ENCODE assay signal across 15 mouse cellular contexts in the genomic region with DNA sequence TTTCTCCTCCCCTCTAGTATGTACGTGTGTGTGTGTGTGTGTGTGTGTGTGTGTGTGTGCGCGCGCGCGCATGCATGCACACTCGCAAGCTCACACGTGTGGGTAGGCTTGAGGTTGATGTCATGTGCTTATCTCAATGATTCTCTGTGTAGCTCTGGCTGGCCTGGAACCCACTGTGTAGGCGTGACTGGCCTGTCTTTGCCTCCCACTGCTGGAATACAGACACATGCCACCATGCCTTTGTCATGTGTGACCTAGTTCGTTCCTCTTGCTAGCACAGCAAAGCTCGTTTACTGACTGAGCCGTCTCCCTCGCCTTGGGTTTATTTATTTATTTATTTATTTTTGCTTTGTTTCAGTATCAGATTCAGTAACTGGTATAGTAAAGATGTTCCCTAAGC.
A peak's percentile ranks its signal among the peaks of the same experiment; 100 is the strongest.
DNase-seq lines count a peak whose midpoint lies in the region; ATAC-seq and TF ChIP-seq lines count a peak whose summit lies in the region.
"Had no signal": no experiment of that assay in that cellular context is flagged by ENCODE, and none has a peak within 500 bp of the region (broad histone marks: within the 10 kb centered on the region; RNA-seq: fewer than 3 reads in every experiment).

No protein-coding gene starts in this region.

- no peak overlapping the region for H3K4me2 ChIP-seq in embryonic facial prominence, embryonic 14.5 days (ENCODE audit: low read depth, low read length)
- no peak overlapping the region for H3K4me2 ChIP-seq in hindbrain, embryonic 11.5 days (replicated peaks; ENCODE audit: low read depth, low read length)
- no peak overlapping the region for H3K4me2 ChIP-seq in limb, embryonic 13.5 days (replicated peaks)
- no peak overlapping the region for H3K4me2 ChIP-seq in neural tube, embryonic 13.5 days

- no peaks in the 10 kb centered on the region for H3K27me3 ChIP-seq in embryonic facial prominence, embryonic 14.5 days (replicated peaks; ENCODE audit: control insufficient read depth, insufficient read depth, low read length)
- no peaks in the 10 kb centered on the region for H3K27me3 ChIP-seq in embryonic facial prominence, embryonic 10.5 days (replicated peaks; ENCODE audit: low read depth, poor library complexity, severe bottlenecking)
- no peaks in the 10 kb centered on the region for H3K27me3 ChIP-seq in hindbrain, embryonic 11.5 days (ENCODE audit: control insufficient read depth, insufficient read depth, low read length)
- no peaks in the 10 kb centered on the region for H3K27me3 ChIP-seq in limb, embryonic 13.5 days
- no peaks in the 10 kb centered on the region for H3K27me3 ChIP-seq in neural tube, embryonic 13.5 days

- H3K9ac ChIP-seq in embryonic facial prominence, embryonic 14.5 days (ENCODE audit: low read depth, low read length) = no peak overlapping the region
- H3K9ac ChIP-seq in hindbrain, embryonic 11.5 days (ENCODE audit: low read depth, low read length) = no peak overlapping the region
- H3K9ac ChIP-seq in limb, embryonic 13.5 days = no peak overlapping the region
- H3K9ac ChIP-seq in neural tube, embryonic 13.5 days = peak overlapping the region; percentile 54
- H3K9ac ChIP-seq: heart, embryonic 13.5 days had no signal

- no peak overlapping the region for H3K27ac ChIP-seq in embryonic facial prominence, embryonic 14.5 days (replicated peaks; ENCODE audit: low read depth, low read length)
- no peak overlapping the region for H3K27ac ChIP-seq in embryonic facial prominence, embryonic 10.5 days (replicated peaks)
- H3K27ac ChIP-seq in hindbrain, embryonic 11.5 days (ENCODE audit: low read depth, low read length) = peak overlapping the region; percentile 34
- no peak overlapping the region; the same call in 1 of the 2 replicates for H3K27ac ChIP-seq in limb, embryonic 13.5 days
- peak overlapping the region; percentile 91 for H3K27ac ChIP-seq in neural tube, embryonic 13.5 days (replicated peaks)
- no peak overlapping the region for H3K27ac ChIP-seq in left cerebral cortex, adult 2 months
- H3K27ac ChIP-seq: heart, embryonic 13.5 days had no signal

- no peak overlapping the region for H3K4me3 ChIP-seq in embryonic facial prominence, embryonic 14.5 days (ENCODE audit: low read depth, low read length)
- no peak overlapping the region for H3K4me3 ChIP-seq in embryonic facial prominence, embryonic 10.5 days
- H3K4me3 ChIP-seq in hindbrain, embryonic 11.5 days (ENCODE audit: low read depth, low read length) = no peak overlapping the region
- no peak overlapping the region for H3K4me3 ChIP-seq in limb, embryonic 13.5 days
- H3K4me3 ChIP-seq in neural tube, embryonic 13.5 days = no peak overlapping the region
- H3K4me3 ChIP-seq in left cerebral cortex, adult 2 months = no peak overlapping the region
- H3K4me3 ChIP-seq: heart, embryonic 13.5 days had no signal

- no peak for DNase-seq in embryonic facial prominence, embryonic 14.5 days (ENCODE audit: low spot score)
- no peak for DNase-seq in embryonic facial prominence, embryonic 10.5 days (ENCODE audit: low spot score)
- no peak for DNase-seq in hindbrain, embryonic 11.5 days (ENCODE audit: low spot score)
- no peak for DNase-seq in left cerebral cortex, adult 2 months (ENCODE audit: extremely low spot score in 1 of 2, low spot score in 2 of 2)
- DNase-seq in gastrocnemius, adult 8-10 months (ENCODE audit: low spot score in 2 of 2) = no peak
- no peak for DNase-seq in heart, postnatal 4 days
- DNase-seq: cerebellum, adult 9-11 months; gastrocnemius, postnatal 14 days; kidney, postnatal 14 days; layer of hippocampus, postnatal 36 days; lung, adult 18-20 months; lung, postnatal 4 days had no signal

- 84% methylated on average over 13 of the region's 13 CpGs for WGBS in embryonic facial prominence, embryonic 14.5 days
- WGBS in embryonic facial prominence, embryonic 10.5 days = 87% methylated on average over 13 of the region's 13 CpGs
- 85% methylated on average over 13 of the region's 13 CpGs for WGBS in hindbrain, embryonic 11.5 days
- WGBS in limb, embryonic 13.5 days = 82% methylated on average over 13 of the region's 13 CpGs
- WGBS in neural tube, embryonic 13.5 days = 78% methylated on average over 13 of the region's 13 CpGs

- no peaks in the 10 kb centered on the region for H3K9me3 ChIP-seq in embryonic facial prominence, embryonic 14.5 days (ENCODE audit: control insufficient read depth, low read length)
- H3K9me3 ChIP-seq in embryonic facial prominence, embryonic 10.5 days = no peaks in the 10 kb centered on the region
- H3K9me3 ChIP-seq in hindbrain, embryonic 11.5 days (ENCODE audit: control insufficient read depth, low read length) = no peaks in the 10 kb centered on the region
- no peaks in the 10 kb centered on the region for H3K9me3 ChIP-seq in limb, embryonic 13.5 days
- H3K9me3 ChIP-seq in neural tube, embryonic 13.5 days = no peaks in the 10 kb centered on the region
- H3K9me3 ChIP-seq: heart, embryonic 13.5 days had no signal

- intact Hi-C loops in left cerebral cortex, adult 2 months (cut with DNase I) = no loop called here

- TF ChIP-seq CTCF in left cerebral cortex, adult 2 months (IDR thresholded peaks at IDR 0.05) = no peak

- H3K4me1 ChIP-seq in embryonic facial prominence, embryonic 14.5 days (ENCODE audit: control insufficient read depth, insufficient read depth, low read length) = peaks cover 40% of the 10 kb centered on the region
- peaks cover 63% of the 10 kb centered on the region for H3K4me1 ChIP-seq in embryonic facial prominence, embryonic 10.5 days
- peaks cover 27% of the 10 kb centered on the region for H3K4me1 ChIP-seq in hindbrain, embryonic 11.5 days (replicated peaks; ENCODE audit: control insufficient read depth, insufficient read depth, low read length)
- H3K4me1 ChIP-seq in limb, embryonic 13.5 days = peaks cover 55% of the 10 kb centered on the region
- peaks cover 85% of the 10 kb centered on the region for H3K4me1 ChIP-seq in neural tube, embryonic 13.5 days (replicated peaks)

- 0 out of 2 replicates have a peak, but pooled peaks have one; percentile 24 for ATAC-seq in embryonic facial prominence, embryonic 14.5 days (ENCODE audit: low read depth)
- ATAC-seq in hindbrain, embryonic 11.5 days (ENCODE audit: low FRiP score) = peak; percentile 38; the same call in 1 of the 2 replicates
- ATAC-seq in limb, embryonic 13.5 days (ENCODE audit: low FRiP score, low read depth) = peak; percentile 35; the same call in 1 of the 2 replicates
- ATAC-seq in neural tube, embryonic 13.5 days (ENCODE audit: low read depth) = peak; percentile 41; the same call in 1 of the 2 replicates

- H3K36me3 ChIP-seq in embryonic facial prominence, embryonic 14.5 days (ENCODE audit: control insufficient read depth, insufficient read depth, low read length) = no peaks in the 10 kb centered on the region
- no peaks in the 10 kb centered on the region for H3K36me3 ChIP-seq in embryonic facial prominence, embryonic 10.5 days (replicated peaks)
- H3K36me3 ChIP-seq in hindbrain, embryonic 11.5 days (ENCODE audit: control insufficient read depth, insufficient read depth, low read length) = no peaks in the 10 kb centered on the region
- no peaks in the 10 kb centered on the region for H3K36me3 ChIP-seq in limb, embryonic 13.5 days
- H3K36me3 ChIP-seq in neural tube, embryonic 13.5 days = no peaks in the 10 kb centered on the region
- H3K36me3 ChIP-seq: heart, embryonic 13.5 days had no signal

Comparison
In these comparisons a context has a peak if more than half of its experiments do, and no peak if none do; other contexts are left out.
1. H3K27ac ChIP-seq: peak in hindbrain, embryonic 11.5 days (single experiment) and neural tube, embryonic 13.5 days (single experiment); none in embryonic facial prominence, embryonic 14.5 days (single experiment), embryonic facial prominence, embryonic 10.5 days (single experiment), limb, embryonic 13.5 days (single experiment) and left cerebral cortex, adult 2 months (single experiment).
2. Peak in every context shown above with its lines, with median percentiles within 50 percentile points of each other: ATAC-seq.